Mouse (Mus musculus) lung, postnatal 0 days (tissue): ENCODE data around the gene Foxk2.

ENCODE experiments used
- CTCF ChIP-seq: IDR thresholded peaks from 2 replicates; pipeline ENCODE4 v1.5.1; 2016; ENCODE audit warnings: antibody characterized with exemption, mild to moderate bottlenecking
- EP300 ChIP-seq: IDR thresholded peaks from 2 replicates; pipeline ENCODE4 v1.6.1; 2016; ENCODE audit warnings: antibody characterized with exemption, mild to moderate bottlenecking, control low read depth

GRCm38 (mm10) chr11:121220771-121221170 lies 39.0 kb upstream of the Foxk2 start:
- TF ChIP-seq CTCF = no peak
- TF ChIP-seq EP300 = no peak
